Mouse (Mus musculus): Measurements from ENCODE around the gene Rhobtb1. TPM values are rescaled to one million over a fixed set of nuclear protein-coding genes. Genes with fewer than 3 reads are reported as not detected.
A peak's percentile ranks its signal among the peaks of the same experiment; 100 is the strongest.

Gene Rhobtb1
- polyA plus RNA-seq, 1 experiment = 9.9 TPM

DNA sequence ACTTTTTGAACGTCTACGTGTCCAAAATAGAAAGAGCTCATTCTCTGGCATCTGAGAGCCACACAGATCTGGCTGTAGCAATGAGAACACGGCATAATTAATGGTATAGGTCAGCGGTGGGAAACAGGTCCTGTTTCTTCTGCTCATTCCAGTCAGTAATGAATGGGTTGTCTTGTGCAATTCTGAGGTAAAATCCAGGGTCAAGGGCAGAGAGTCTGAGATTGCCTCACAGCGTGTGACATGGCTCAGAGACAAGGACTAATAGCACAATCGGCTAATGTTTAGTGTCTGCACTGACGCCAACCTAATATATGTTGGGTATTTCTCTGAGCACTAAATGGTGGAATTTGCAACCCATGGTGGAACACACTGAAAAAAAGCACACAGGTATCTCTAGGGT lies 148.8 kb downstream of the Rhobtb1 start:
- DNase-seq = no peak
- Histone ChIP-seq H3K4me3 (replicated peaks; ENCODE audit: extremely low read depth, low read depth, low read length) (no peak overlapping the region), H3K4me1 (ENCODE audit: control insufficient read depth, insufficient read depth, low read length) (no peaks in the 10 kb centered on the region)
- TF ChIP-seq CTCF (IDR thresholded peaks at IDR 0.05; ENCODE audit: insufficient read depth, low read length) = no peak
- no peak for TF ChIP-seq POLR2A (IDR thresholded peaks at IDR 0.05; ENCODE audit: borderline replicate concordance, extremely low read depth, low read depth, low read length)
- WGBS = 79% methylated on average over 7 of the region's 7 CpGs

DNA sequence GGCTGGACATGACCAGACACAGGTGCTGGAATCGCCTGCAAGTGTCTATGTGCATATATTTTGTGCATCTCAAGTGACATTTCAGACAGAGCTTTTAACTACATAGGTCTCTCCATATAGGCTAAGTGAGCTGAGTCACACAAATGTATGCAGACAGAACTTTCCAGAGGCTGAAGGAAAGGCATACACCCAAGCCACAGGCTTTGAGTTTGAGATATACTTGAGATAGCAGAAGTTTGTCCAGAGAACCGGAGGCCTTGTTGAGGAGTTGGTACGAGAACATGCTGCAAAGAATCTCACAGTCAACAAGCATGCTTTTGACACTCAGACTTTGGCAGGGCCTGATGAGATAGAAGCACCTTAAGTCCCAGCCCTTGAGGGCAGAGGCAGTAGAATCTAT lies 151.4 kb downstream of the Rhobtb1 start:
- Histone ChIP-seq H3K4me1 (ENCODE audit: control insufficient read depth, insufficient read depth, low read length) (no peaks in the 10 kb centered on the region), H3K4me3 (replicated peaks; ENCODE audit: extremely low read depth, low read depth, low read length) (no peak overlapping the region)
- no peak for DNase-seq
- no peak for TF ChIP-seq CTCF (IDR thresholded peaks at IDR 0.05; ENCODE audit: insufficient read depth, low read length)
- TF ChIP-seq POLR2A (IDR thresholded peaks at IDR 0.05; ENCODE audit: borderline replicate concordance, extremely low read depth, low read depth, low read length) = no peak
- WGBS = 87% methylated on average over 3 of the region's 3 CpGs

GRCm38 (mm10) chr10:69304819-69305218 lies 153.6 kb downstream of the Rhobtb1 start:
- 84% methylated on average over 3 of the region's 3 CpGs for WGBS
- Histone ChIP-seq H3K4me3 (replicated peaks; ENCODE audit: extremely low read depth, low read depth, low read length) (no peak overlapping the region), H3K4me1 (ENCODE audit: control insufficient read depth, insufficient read depth, low read length) (no peaks in the 10 kb centered on the region)
- DNase-seq = no peak
- TF ChIP-seq CTCF (IDR thresholded peaks at IDR 0.05; ENCODE audit: insufficient read depth, low read length) = no peak
- TF ChIP-seq POLR2A (IDR thresholded peaks at IDR 0.05; ENCODE audit: borderline replicate concordance, extremely low read depth, low read depth, low read length) = no peak

DNA sequence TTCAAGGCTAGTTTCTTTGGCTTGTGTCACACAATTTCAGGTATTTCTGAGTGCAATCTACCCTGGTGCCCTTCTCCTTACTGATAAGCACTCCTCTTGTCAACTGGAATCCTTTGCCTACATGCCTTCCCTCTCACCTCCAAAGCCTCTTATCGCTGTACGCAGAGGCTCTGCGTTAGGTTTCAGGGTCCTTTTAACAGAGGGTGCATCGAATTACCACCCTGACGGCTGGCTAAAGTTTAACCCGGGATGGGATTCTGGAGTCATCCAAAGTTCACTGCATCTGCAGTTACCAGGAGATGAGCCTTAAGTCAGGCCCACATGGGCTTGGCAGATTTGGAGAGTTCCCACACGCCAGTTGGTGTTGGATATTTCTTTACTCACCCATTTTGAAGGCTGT lies 154.4 kb downstream of the Rhobtb1 start:
- Histone ChIP-seq H3K4me1 (ENCODE audit: control insufficient read depth, insufficient read depth, low read length) (no peaks in the 10 kb centered on the region), H3K4me3 (replicated peaks; ENCODE audit: extremely low read depth, low read depth, low read length) (no peak overlapping the region)
- WGBS = 59% methylated on average over 7 of the region's 7 CpGs
- no peak for DNase-seq
- no peak for TF ChIP-seq POLR2A (IDR thresholded peaks at IDR 0.05; ENCODE audit: borderline replicate concordance, extremely low read depth, low read depth, low read length)
- TF ChIP-seq CTCF (IDR thresholded peaks at IDR 0.05; ENCODE audit: insufficient read depth, low read length) = no peak

- Histone ChIP-seq H3K4me3 (replicated peaks; ENCODE audit: extremely low read depth, low read depth, low read length) (no peak overlapping the region), H3K4me1 (ENCODE audit: control insufficient read depth, insufficient read depth, low read length) (no peaks in the 10 kb centered on the region)
- peak; percentile 62 for DNase-seq
- peak; percentile 78 for TF ChIP-seq CTCF (IDR thresholded peaks at IDR 0.05; ENCODE audit: insufficient read depth, low read length)
- no peak for TF ChIP-seq POLR2A (IDR thresholded peaks at IDR 0.05; ENCODE audit: borderline replicate concordance, extremely low read depth, low read depth, low read length)
- 39% methylated on average over 14 of the region's 14 CpGs for WGBS
Measured at GRCm38 (mm10) chr10:69306205-69306604, 155.0 kb downstream of the Rhobtb1 start.

DNA sequence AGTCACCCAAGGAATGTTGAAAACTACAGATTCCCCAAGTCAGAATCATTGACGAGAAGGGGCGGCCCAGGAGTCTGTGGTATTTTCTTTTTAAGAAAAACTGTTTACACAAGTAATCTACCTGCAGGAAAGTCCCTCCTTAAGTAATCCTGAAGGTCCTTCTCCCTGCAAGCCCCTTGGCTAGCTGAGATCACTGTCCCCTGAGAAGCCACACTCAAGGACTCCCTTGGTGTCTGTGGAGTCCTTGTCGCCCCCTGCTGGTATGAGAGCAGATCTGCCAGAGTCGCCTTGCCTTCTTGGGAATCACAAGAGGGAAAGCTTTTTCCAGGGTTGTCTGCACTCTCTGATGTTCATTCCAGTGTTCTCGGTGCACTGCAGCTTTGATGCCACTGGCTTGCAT lies 155.8 kb downstream of the Rhobtb1 start:
- peak; percentile 57 for DNase-seq
- 35% methylated on average over 5 of the region's 5 CpGs for WGBS
- H3K4me1 ChIP-seq (ENCODE audit: control insufficient read depth, insufficient read depth, low read length) = no peaks in the 10 kb centered on the region
- no peak overlapping the region for H3K4me3 ChIP-seq (replicated peaks; ENCODE audit: extremely low read depth, low read depth, low read length)
- TF ChIP-seq CTCF (IDR thresholded peaks at IDR 0.05; ENCODE audit: insufficient read depth, low read length) = peak; percentile 93
- no peak for TF ChIP-seq POLR2A (IDR thresholded peaks at IDR 0.05; ENCODE audit: borderline replicate concordance, extremely low read depth, low read depth, low read length)

DNA sequence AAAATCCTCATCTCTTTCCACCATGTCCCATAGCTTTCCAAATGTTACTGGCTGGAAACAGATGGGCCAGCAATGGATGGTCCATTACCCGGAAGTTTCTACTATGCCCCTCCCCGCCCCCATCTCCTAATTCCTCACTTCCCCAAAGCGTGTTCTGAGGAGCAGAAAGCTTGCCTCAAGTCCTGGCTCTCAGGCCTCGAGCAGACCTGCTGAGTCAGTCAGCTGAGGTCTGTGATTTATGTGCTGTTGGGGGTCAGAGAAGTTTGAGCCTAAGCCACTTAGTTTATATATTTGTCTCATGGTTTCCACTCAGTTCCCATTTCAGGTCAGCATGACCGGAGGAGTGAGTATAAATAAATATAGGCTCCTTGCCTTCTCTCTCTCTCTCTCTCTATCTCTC lies 157.9 kb downstream of the Rhobtb1 start:
- no peak for TF ChIP-seq POLR2A (IDR thresholded peaks at IDR 0.05; ENCODE audit: borderline replicate concordance, extremely low read depth, low read depth, low read length)
- no peak for TF ChIP-seq CTCF (IDR thresholded peaks at IDR 0.05; ENCODE audit: insufficient read depth, low read length)
- Histone ChIP-seq H3K4me1 (ENCODE audit: control insufficient read depth, insufficient read depth, low read length) (no peaks in the 10 kb centered on the region), H3K4me3 (replicated peaks; ENCODE audit: extremely low read depth, low read depth, low read length) (no peak overlapping the region)
- no peak for DNase-seq
- WGBS = 37% methylated on average over 5 of the region's 5 CpGs

- WGBS = 64% methylated on average over 16 of the region's 16 CpGs
Measured at GRCm38 (mm10) chr10:69311867-69312266, 160.6 kb downstream of the Rhobtb1 start.

DNA sequence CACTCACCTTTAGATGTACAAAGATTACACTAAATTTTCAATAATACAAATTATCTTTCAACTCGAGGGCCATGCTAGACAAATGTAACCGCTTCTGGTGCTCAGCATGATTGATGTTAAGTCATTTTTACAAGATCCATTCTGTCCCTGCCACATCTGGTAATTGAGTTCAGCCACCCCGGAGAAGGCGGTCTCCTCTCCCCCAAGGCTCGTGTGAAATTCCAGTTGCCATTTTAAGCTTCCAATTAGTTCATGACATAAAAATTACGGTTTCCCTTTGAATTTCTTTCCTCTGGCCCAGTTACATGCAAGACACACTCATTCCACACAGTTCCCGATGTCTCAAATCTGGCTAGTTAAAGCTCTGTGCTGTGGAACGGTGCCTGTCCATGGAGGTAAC lies 162.7 kb downstream of the Rhobtb1 start:
- TF ChIP-seq POLR2A (IDR thresholded peaks at IDR 0.05; ENCODE audit: borderline replicate concordance, extremely low read depth, low read depth, low read length) = no peak
- no peak for TF ChIP-seq CTCF (IDR thresholded peaks at IDR 0.05; ENCODE audit: insufficient read depth, low read length)
- WGBS = 75% methylated on average over 8 of the region's 8 CpGs
- no peak for DNase-seq
- H3K4me3 ChIP-seq (replicated peaks; ENCODE audit: extremely low read depth, low read depth, low read length) = no peak overlapping the region
- H3K4me1 ChIP-seq (ENCODE audit: control insufficient read depth, insufficient read depth, low read length) = no peaks in the 10 kb centered on the region

More at GRCm38 (mm10) chr10:69311867-69312266, 160.6 kb downstream of the Rhobtb1 start:
- Histone ChIP-seq H3K4me1 (ENCODE audit: control insufficient read depth, insufficient read depth, low read length) (no peaks in the 10 kb centered on the region), H3K4me3 (replicated peaks; ENCODE audit: extremely low read depth, low read depth, low read length) (no peak overlapping the region)
- TF ChIP-seq CTCF (IDR thresholded peaks at IDR 0.05; ENCODE audit: insufficient read depth, low read length) (no peak), POLR2A (IDR thresholded peaks at IDR 0.05; ENCODE audit: borderline replicate concordance, extremely low read depth, low read depth, low read length) (no peak)
- no peak for DNase-seq

GRCm38 (mm10) chr10:69318514-69318913 lies 167.3 kb downstream of the Rhobtb1 start:
- 85% methylated on average over 11 of the region's 11 CpGs for WGBS
- Histone ChIP-seq H3K4me3 (replicated peaks; ENCODE audit: extremely low read depth, low read depth, low read length) (no peak overlapping the region), H3K4me1 (ENCODE audit: control insufficient read depth, insufficient read depth, low read length) (no peaks in the 10 kb centered on the region)
- no peak for DNase-seq
- TF ChIP-seq CTCF (IDR thresholded peaks at IDR 0.05; ENCODE audit: insufficient read depth, low read length) = no peak
- no peak for TF ChIP-seq POLR2A (IDR thresholded peaks at IDR 0.05; ENCODE audit: borderline replicate concordance, extremely low read depth, low read depth, low read length)
